Mouse (Mus musculus): ENCODE measurements around the gene Ywhab.
A peak's percentile ranks its signal among the peaks of the same experiment; 100 is the strongest.

Ywhab gene

DNA sequence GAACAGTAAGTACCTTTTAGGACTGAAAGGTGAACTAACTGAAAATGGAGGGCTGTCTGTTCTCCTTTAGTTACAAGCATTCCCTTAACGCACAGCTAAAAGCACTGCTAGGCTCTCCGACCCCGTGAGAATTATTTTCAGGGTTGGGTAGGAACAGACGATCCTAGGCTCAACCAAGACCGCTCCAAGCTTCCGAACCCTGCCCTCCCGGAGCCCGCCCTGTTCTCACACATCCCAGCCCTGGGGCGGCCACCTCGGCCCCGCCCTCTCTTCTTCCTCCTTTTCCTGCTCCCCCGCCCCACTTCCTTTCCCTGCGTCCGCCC, at the start of gene Ywhab:
Gene Ywhab, plus strand, starts transcription at position 307 of the 323 bp plus-strand sequence.
- no peak for DNase-seq (ENCODE audit: low spot score in 2 of 2)

DNA sequence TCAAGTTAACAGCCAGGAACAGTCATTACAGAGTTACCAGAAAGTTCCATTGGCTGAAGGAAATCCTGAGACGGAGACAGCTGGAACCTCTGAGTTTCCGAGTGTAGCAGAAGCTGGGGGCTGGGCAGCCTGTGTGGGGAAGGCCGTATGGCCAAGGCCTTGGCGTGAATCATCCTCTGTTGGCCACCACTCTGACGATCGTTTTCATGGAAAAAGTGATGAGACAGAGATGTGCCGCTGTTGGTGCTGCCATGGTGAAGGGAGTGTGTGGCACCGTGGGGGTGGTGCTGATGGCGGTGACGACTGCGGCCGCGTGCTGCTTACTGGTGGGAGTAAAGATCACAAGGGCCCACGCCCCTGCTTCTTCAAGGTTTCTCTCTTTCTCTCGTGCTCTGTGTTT, 48.5 kb upstream of the Ywhab start:
- peak; percentile 28 to 42 for DNase-seq (ENCODE audit: low spot score in 2 of 2)

DNA sequence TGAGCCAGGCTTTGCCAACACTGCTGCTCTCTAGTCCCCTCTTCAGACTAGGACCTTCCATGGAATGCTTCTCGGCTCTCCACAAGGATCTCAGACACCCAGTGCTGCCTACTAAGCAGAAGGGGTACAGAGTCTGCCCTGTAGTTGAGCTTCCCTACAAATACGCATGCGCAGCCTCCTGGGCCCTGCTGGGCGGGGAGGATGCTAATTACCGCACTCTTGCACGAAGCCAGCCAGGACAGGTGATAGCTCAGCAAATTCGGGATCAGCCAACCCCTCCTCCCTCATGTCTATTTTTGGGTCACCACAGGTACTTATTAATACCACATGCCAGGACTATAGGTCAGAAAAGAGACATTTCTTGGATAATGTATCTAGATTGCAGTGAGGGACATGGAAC, 46.8 kb upstream of the Ywhab start:
- no peak for DNase-seq (ENCODE audit: low spot score in 2 of 2)

DNA sequence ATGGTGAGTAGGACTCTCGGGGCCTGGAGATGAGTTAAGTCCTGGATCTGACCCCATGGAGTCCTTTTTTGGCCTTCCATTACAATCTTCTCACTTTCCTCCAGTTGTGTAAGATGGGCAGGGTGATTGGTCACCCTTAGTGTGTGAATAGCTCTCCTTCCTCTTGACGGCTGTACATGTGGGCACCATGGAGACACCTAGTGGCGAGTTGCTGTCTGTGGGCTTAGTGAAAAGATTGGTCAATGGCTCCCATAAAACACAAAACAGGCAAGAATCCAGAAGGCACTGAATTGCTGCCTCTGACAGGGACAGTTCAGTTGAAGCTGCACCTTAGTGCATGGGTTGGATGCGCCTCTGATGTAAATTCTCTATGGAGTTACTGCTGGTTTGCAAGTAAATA, 43.0 kb upstream of the Ywhab start:
- DNase-seq (ENCODE audit: low spot score in 2 of 2), result peak; percentile 68 to 79

DNA sequence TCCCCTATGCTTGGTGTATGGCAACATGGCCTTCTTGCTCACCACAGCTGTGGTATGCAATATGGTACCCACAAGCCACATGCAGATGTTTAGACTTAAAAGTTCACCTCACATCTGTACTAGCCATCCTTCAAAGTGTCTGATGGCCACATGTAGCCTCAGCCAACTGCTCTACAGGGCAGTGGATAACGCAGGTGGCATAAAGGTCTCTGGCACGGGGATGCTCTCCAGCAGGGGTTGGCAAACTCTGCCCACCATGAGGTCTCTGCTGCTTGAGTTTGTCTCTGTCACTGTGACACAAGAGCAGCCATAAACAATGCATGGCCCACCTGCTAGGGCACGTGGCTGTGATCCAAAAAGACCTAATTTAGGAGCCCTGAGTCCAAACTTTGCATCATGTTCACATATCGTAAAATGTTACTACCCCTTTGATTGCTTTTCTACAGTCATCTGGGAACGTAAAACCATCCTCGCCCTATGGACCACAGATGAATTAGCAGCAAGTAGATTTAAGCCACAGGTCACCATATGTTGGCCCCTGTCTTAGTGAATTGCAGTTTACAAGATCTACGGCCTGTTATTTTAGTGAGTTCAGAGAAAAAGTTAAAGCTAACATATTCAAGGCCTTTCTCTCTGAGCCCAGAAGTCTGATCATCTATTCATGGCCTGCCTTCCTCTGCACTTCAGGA, 41.0 kb upstream of the Ywhab start:
- no peak for DNase-seq (ENCODE audit: low spot score in 2 of 2)

DNA sequence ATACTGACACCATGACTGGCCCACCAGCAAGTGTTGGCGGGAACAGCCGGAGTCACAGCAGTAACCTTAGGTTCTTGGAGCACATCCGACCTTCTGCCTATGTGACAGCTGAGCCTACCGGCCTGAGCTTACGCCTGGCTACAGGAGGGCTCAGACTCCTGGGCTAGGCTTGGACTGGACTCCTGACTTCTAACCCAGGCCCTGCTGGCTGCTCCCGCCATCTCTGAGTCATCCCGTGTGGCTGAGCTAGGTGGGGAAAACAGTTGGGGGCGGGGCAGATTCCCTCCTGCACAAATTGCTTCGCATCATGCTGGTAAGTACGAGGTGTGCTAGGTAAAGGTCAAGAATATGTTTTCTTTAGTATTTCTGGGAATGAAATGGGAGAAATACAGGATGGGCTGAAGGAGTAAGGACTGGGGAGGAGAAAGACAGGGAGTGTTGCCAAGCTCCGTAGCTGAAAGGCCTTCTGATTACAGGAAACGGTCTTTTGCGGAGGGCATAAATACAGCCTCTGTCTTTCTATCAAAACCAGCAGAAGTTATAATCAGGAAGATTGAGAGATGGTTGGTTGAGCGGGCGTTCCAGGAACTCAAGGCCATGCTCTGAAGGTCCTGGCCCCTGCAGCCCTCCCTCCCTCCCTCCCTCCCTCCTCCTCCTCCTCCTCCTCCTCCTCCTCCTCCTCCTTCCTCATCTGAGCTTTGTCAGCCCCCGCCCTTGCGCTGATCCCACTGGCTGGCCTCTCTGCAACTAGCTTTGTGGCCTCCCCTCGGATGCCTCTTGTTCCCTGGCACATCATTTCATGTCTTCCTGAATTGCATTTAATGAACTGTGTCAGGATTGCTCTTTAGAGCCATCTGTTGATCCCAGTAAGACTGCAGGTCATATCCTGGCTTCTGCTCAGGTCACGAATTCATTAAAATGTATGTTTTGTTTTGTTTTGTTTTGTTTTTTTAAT, 29.9 kb upstream of the Ywhab start:
- no peak for DNase-seq (ENCODE audit: low spot score in 2 of 2)

DNA sequence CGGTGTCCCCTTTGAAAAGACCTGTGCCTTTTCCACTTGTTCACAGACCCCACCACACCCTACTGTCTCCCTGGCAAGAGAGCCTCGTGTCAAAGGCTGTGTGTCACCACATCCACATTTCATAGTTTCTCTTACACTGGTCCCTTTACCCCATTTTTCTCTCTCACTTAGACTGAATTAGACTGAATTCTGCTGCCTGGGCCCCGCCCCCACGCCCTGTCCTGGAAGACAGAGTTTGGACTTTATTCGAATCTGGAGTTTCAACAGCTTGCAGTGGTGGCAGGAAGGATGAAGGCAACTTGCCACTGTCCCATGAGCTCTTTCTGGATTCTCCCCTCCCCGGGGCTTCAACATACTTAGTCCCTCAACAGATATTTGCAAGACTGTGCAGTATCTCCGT, 29.1 kb upstream of the Ywhab start:
- DNase-seq (ENCODE audit: low spot score in 2 of 2), result no peak

DNA sequence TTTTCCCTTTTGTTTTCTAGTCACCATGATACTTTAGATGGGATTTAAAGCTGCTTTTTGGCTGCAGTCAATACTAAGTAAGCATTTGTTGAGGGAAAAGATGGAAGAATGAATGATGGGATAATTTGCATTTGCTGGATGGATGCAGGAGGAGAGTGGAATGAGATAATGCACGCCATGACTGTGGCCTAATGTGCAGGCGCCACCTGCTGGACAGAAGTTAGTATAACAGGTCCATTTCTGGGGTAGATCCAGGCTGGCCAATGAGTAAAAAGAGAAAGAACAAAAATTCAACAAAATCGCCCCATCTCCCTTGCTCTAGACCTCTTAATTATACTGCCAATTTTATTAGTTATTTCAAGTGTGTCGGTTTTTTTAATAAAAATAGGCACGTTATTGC, 26.2 kb upstream of the Ywhab start:
- peak; percentile 68 to 78 for DNase-seq (ENCODE audit: low spot score in 2 of 2)

DNA sequence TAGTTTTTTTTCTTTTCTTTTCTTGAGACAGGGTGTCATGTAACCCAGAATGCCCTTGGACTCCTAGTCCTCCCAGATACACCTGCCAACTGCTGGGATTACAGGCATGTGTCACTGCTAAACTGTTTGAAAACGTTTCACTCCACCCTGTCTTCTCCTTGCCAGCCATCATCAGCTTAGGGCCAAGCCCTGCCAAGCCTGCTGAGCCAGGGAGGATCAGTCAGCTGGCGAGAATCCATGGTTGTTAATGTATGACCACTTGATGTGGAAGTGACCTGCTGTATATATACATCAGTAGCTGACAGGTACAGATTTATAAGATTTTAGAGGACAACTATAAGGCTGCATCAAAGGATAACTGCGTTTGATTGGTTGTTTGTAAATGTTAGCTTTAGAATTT, 24.4 kb upstream of the Ywhab start:
- DNase-seq (ENCODE audit: low spot score in 2 of 2), result no peak

DNA sequence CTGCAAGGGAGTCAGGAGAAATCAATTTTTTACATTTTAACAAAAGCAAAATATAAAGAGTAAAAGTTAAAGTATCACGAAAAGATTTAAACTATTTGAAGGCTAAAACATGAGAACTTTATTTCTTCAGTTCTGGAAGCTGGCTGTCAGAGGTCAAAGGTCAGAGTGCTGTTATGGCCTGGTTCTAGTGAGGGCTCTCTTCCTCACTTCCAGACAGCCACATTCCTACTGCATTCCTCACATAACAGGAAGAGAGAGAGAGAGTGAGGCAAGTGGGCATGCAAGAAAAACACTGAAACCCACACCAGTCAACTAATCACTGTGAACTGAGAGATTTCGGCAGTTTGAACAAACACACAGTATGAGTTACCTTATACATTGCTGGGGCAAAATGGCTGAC, 20.7 kb upstream of the Ywhab start:
- DNase-seq (ENCODE audit: low spot score in 2 of 2), result no peak

DNA sequence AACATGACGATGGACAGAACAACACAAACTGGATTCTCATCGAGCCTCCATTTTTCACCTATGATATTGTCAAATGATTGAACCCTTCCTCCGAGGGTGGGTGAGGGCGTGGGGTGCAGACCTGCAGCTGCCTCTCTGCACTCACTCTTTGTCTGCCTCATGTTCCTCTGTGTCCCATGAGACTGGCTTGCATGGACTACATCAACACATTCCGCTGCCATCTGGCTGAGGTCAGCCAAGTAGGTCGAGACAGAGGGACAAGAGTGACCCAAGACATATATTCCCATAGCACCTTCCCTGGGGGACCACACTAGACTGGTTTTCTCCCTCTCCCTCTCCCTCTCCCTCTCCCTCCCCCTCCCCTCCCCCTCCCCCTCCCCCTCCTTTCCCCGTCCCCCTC, 18.3 kb upstream of the Ywhab start:
- no peak for DNase-seq (ENCODE audit: low spot score in 2 of 2)

DNA sequence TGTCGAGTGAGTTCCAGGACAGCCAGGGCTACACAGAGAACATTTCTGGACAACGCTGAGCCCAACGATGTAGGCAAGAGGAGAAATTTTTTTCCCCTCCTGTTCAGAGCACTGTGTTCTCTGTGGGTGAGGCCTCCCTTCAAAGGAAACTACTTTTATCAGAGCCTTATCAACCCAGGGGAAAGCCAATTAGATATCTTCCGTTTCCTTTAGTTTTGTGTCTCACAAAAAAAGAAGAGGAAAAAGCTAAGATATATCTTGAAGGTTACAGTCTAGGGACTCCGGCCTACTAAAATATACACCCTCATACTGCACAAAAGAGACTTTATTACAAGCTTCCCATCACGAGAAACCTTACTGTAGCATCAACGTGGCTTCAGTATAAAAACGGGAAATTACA, 7.5 kb upstream of the Ywhab start:
- no peak for DNase-seq (ENCODE audit: low spot score in 2 of 2)

DNA sequence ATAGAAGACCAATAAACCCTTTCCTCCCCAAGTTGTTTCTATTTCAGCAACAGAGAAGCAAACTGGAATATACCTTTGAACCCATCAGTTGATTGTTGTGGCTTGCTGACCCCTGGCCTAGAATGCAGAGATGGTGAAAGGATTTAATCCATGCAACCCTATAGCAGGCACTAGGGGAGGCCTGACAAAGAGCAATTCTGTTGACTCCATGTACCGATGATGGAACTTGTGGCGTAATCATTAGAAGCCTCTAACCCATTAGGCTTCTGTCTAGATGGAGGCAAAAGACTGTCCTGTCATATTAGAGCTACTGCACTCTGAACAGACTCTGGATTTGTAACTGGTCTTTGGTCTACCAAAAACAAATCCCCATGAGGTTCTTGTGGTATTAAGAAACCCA, 1.9 kb upstream of the Ywhab start:
- no peak for DNase-seq (ENCODE audit: low spot score in 2 of 2)

DNA sequence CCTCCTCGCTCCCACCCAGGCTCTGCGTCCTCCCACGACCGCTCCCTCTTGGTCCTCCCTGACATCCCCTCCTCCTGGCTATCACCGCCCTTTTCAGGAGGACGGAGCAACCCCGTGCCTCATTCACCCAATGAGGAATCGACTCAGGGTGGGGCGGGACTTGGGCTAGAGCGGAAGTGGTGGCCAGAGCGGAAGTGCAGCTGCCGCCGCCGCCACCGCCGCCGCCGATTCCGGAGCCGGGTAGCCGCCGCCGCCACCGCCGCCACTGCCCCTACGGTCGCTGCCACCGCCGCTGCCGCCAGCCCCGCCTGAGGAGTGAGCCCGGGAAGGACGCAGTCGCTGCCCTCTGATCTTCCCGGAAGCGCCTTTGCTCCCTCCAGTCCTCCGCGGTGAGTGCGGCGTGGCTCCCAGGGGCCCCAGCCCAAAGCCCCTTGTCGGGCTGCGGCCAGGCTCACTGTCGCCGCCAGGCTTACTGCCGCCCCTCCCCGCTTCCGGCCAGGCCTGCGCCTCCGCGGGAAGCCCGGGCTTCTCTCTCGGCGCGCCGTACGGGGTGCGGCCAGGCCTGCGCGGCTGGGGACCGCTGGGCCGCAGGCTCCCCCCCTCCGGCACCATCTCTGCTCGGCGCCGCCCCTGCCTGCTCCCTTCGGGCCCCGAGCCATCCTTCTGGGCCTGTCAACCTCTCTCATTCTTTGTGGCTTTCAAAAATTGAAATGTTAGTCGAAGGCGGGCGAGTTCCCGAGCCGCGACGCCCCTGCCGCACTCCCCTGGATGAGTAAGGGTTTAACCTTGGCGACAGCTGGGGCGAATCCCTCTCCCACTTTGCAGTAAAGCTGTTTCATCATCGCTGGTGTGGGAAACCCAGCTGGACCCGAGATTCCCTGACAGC, 460 bp downstream of the Ywhab start:
- DNase-seq (ENCODE audit: low spot score in 2 of 2), result peak; percentile 91 to 92

DNA sequence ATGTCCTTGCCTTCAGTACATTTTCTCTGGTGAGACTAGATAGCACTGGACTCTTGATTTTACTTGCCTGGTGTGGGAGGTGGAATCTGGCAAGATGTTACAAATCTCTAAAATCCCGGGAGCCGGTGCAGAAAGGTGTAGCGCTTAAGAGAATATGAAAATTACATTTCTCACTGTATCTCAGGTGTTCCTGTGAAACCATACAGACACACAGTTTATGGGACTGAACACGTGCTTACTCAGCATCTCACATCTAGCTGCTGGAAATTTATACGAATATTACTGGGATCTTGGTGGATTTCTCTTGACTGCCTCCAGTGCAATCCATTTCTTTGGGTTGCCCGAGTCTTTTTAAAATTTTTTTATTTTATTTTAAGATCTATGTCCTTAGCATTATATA, 1.5 kb downstream of the Ywhab start:
- peak in 1 of 2 experiments; percentile 29 for DNase-seq (ENCODE audit: low spot score in 2 of 2)

DNA sequence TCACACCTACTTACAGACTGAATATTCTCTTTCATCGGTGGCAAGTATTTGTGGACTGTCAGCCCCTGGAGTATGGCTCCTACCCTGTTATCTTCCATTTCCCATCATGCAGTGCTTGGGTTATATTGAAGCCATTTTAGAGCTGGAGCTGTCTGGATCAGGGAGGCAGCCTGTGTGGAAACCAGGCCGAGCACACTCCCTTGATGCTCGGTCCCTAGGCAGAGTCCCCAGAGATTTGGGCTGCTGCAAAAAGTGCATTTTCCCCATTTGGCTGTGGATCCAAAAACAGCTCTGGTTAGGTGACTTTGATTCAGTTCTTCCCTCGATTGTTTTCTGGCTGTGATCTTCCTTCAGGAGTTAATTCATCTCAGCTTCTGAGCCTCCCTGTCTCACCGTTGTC, 2.1 kb downstream of the Ywhab start:
- DNase-seq (ENCODE audit: low spot score in 2 of 2), result no peak

DNA sequence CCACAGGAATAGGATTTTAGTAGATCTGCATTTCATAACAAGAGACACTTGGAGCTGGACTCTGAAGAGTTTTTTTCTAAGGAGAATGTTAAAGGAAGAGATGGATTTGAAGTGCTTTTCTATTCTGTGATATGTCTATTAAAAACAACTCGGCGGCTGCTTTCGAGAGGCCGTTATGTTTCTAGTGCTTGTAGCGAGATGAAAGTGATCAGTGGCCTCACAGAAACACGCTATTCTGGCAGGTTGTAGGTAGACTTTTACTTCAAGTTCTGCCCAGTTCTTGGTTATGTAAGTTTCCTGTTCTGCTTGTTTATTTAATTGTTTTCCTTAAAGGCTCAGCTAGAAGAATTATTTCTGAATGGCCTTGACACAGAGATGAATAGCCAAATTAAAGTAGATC, 4.2 kb downstream of the Ywhab start:
- DNase-seq (ENCODE audit: low spot score in 2 of 2), result no peak

DNA sequence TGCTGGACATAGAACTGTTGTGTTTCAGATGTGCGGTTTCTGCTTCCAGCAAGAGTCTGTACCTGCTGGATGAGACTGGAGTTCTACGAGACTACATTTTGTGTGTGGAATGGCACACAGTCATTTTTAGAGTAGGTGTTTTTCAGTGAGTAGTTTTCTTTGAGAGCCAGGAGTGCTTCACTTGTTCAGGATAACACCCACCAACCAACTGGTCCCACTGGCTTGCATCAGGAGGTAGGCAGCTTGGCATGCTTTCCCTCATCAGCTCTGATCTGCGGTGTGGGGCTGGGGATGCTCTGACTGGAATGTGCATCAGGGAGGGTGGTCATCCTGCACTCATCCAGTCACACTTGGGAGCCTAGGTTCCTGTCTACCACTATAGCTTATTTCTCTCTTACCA, 7.9 kb downstream of the Ywhab start:
- DNase-seq (ENCODE audit: low spot score in 2 of 2), result peak in 1 of 2 experiments; percentile 66

DNA sequence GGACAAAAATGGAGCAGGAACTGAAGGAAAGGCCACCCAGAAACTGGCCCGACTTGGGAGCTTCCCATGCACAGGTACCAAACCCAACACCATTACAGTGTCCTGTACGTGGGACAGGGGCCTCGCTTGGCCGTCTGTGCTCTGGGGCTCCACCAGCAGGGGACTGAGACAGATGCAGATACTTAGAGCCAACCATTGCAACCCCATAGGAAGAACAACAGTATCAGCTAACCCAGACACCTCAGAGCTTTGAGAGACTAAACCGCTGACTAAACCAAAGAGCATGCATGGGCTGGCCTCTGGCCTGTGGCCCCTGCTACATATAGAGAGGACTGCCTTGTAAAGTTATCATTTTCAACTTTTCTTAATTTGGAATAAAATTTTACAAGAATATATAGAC, 9.7 kb downstream of the Ywhab start:
- no peak for DNase-seq (ENCODE audit: low spot score in 2 of 2)

DNA sequence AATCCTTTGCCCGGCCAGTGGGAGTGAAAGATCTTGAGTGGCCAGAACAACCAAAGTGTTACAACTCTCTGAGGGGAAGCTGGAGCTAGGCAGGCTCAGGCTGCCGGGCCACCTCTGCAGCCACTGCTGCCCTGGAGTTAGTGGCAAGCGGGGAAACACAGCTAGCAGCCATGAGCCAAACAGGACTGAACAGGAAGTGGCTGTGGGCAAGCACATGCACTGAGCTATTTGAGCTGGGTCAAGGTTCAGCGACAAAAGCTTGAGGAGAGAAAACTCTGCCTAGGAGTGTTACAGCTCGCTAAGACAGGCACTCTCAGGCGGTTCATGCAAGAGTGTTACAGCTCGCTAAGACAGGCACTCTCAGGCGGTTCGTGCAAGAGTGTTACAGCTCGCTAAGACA, 12.2 kb downstream of the Ywhab start:
- DNase-seq (ENCODE audit: low spot score in 2 of 2), result no peak

DNA sequence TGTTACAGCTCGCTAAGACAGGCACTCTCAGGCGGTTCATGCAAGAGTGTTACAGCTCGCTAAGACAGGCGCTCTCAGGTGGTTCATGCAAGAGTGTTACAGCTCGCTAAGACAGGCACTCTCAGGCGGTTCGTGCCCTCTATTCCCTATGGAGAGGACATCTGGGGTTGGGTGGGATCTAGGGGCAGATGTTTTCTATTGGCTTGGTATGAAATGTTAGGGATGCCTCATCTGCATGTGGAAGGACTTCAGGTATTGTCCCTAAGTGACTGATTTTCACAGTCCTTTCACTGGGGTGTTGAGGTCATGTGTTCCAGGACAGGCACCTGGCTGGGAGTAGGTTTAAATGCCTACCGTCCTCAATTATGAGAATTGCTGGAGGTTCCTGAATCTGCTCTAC, 12.8 kb downstream of the Ywhab start:
- DNase-seq (ENCODE audit: low spot score in 2 of 2), result no peak

DNA sequence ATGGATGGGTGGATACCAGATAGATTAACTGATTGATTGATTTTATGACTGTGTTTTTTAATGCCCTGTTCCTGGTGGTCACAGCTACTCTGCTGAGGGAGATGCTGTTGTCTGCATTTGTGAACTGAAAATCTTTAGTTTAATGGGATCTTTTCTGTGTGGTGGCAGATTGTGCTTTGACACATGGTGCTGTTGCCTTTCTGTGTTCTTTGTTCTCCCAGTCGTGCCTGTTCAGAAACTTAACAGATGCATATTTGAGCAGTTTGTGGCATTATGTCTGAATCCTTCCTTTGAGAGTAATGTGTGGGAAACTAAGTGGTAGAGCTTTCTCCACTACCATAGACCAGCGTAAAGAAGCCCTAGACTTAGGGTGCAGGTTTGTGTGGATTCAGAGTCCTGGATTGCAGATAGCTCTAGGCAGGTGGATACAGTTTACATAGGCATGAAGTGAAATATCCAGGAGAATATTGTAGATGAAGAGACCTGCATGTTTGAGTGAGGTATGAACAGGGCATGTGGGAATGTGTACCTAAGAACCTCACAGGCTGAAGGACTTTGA, 13.3 kb downstream of the Ywhab start:
- no peak for DNase-seq (ENCODE audit: low spot score in 2 of 2)

Data from frontal cortex, postnatal 36 days (tissue).